Mouse (Mus musculus) liver, adult 2 months (tissue): Measurements from ENCODE around the gene Cdh15.

Experiments used
- CTCF ChIP-seq: fragments of 200-500 bp; IDR thresholded peaks from 2 replicates; pipeline ENCODE4 v1.5.1; 2011; ENCODE audit warnings: low read depth, low read length, control low read depth
- POLR2A ChIP-seq: fragments of 200-500 bp; IDR thresholded peaks from 2 replicates; pipeline ENCODE4 v1.6.1; 2011; ENCODE audit warnings: low read length, control low read depth; ENCODE audit not compliant: insufficient read depth; ENCODE audit errors: extremely low read depth

GRCm38 (mm10) chr8:122803906-122804761, 43.6 kb upstream of the Cdh15 start:
- TF ChIP-seq POLR2A (no peak), CTCF (no peak)
